Mouse (Mus musculus): ENCODE measurements at regions not wholly inside any gene's neighbourhood (a gene's known extent, or its start where the extent isn't known, plus 50 kb on each side); places are given as distances from the start of the nearest gene placed in this dataset.

DNA sequence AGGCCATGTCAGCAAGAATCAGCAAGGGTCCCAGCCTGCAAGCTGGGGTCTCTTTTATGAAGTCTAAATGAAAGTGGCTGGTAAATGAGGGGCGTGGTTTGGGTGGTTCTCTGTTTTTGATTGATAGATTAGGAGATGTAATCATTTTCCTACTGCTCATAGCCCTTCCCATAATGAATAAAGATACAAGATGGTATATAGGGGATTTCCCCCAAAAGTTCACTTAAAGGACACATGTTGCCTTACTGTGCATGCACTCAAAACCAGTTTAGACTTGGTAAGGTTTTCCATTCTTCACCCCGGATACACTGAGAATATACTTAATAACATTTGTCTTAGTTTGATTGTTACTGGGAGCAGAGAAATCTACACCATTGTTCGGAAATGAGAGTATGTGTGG, 262.4 kb upstream of the Zfp703 start:
- ATAC-seq (ENCODE audit: insufficient number of reproducible peaks, insufficient read depth, low FRiP score, low TSS enrichment) = no peak
- 94% methylated on average over 3 of the region's 3 CpGs for WGBS

GRCm38 (mm10) chr8:26718409-26719355, 258.4 kb upstream of the Zfp703 start:
- no peaks in the 10 kb centered on the region for H3K36me3 ChIP-seq
- no peak overlapping the region for H3K27ac ChIP-seq
- H3K9me3 ChIP-seq = no peaks in the 10 kb centered on the region
- 51% methylated on average over 11 of the region's 11 CpGs for WGBS
- H3K4me1 ChIP-seq = no peaks in the 10 kb centered on the region
- no peak overlapping the region for H3K4me2 ChIP-seq (replicated peaks)
- 0 out of 2 replicates have a peak, but pooled peaks have one; percentile 60 for ATAC-seq (ENCODE audit: insufficient number of reproducible peaks, insufficient read depth, low FRiP score, low TSS enrichment)
- H3K27me3 ChIP-seq = no peaks in the 10 kb centered on the region
- no peak overlapping the region for H3K4me3 ChIP-seq
- no peak overlapping the region for H3K9ac ChIP-seq

More for the DNA sequence above, 262.4 kb upstream of the Zfp703 start:
- Histone ChIP-seq H3K4me2 (replicated peaks) (no peak overlapping the region), H3K9me3 (no peaks in the 10 kb centered on the region), H3K27ac (no peak overlapping the region), H3K27me3 (no peaks in the 10 kb centered on the region), H3K9ac (no peak overlapping the region), H3K36me3 (no peaks in the 10 kb centered on the region), H3K4me3 (no peak overlapping the region), H3K4me1 (peaks cover 4% of the 10 kb centered on the region; the same call in 1 of the 2 replicates)

DNA sequence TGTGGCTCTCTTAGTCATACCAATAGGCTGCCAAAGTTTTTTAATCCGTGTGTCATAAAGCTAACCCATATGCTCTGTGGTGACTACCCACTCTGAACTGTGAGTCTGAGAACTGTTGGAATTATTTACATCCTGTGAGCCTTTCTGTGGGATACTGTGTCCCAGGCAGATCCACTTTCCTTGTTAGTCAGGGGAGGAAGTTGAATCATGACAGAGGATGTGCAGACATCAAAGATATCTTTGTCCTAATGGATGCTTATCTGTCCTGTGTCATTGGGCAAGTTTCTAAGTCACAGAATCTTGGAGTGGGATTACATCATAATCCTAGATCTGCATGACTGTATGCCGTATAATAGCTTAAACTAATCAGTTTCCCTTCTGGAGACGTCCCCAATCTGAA, 254.4 kb upstream of the Zfp703 start:
- Histone ChIP-seq H3K4me2 (replicated peaks) (no peak overlapping the region), H3K4me3 (no peak overlapping the region), H3K9ac (no peak overlapping the region), H3K36me3 (no peaks in the 10 kb centered on the region), H3K27me3 (no peaks in the 10 kb centered on the region), H3K9me3 (no peaks in the 10 kb centered on the region), H3K4me1 (no peaks in the 10 kb centered on the region), H3K27ac (no peak overlapping the region)
- no peak for ATAC-seq (ENCODE audit: insufficient number of reproducible peaks, insufficient read depth, low FRiP score, low TSS enrichment)
- WGBS = 56% methylated on average over 3 of the region's 3 CpGs

DNA sequence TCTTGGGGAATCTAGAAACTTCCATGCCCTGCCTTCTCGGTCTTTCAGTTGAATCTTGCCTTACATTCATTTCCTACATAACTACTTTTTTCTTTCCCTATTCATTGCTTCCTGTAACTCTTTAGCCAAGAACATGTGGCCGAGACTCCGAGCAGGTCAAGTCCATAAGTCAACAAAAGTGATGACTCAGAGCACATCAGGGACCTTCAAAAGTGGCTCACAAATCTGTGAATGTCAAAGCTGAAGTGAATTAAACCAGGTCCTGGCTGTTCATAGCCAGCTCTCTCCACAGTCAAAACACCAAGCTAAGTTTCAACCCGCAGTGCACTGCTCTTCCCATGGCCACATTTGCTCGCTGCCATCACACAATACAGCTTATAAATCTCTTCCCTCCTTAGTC, 252.5 kb upstream of the Zfp703 start:
- no peak overlapping the region for H3K9ac ChIP-seq
- H3K4me2 ChIP-seq (replicated peaks) = no peak overlapping the region
- no peak overlapping the region for H3K27ac ChIP-seq
- WGBS = 81% methylated on average over 5 of the region's 5 CpGs
- no peaks in the 10 kb centered on the region for H3K27me3 ChIP-seq
- no peak for ATAC-seq (ENCODE audit: insufficient number of reproducible peaks, insufficient read depth, low FRiP score, low TSS enrichment)
- H3K4me3 ChIP-seq = no peak overlapping the region
- no peaks in the 10 kb centered on the region for H3K4me1 ChIP-seq
- H3K9me3 ChIP-seq = no peaks in the 10 kb centered on the region
- H3K36me3 ChIP-seq = no peaks in the 10 kb centered on the region

- H3K4me3 ChIP-seq = no peak overlapping the region
- no peak overlapping the region for H3K27ac ChIP-seq
- no peak overlapping the region for H3K9ac ChIP-seq
- 77% methylated on average over 7 of the region's 7 CpGs for WGBS
- no peak overlapping the region for H3K4me2 ChIP-seq (replicated peaks)
- H3K9me3 ChIP-seq = no peaks in the 10 kb centered on the region
- no peak for ATAC-seq (ENCODE audit: insufficient number of reproducible peaks, insufficient read depth, low FRiP score, low TSS enrichment)
- H3K27me3 ChIP-seq = no peaks in the 10 kb centered on the region
- no peaks in the 10 kb centered on the region for H3K36me3 ChIP-seq
- H3K4me1 ChIP-seq = no peaks in the 10 kb centered on the region
Observed at GRCm38 (mm10) chr8:26725521-26725920, 251.6 kb upstream of the Zfp703 start.

DNA sequence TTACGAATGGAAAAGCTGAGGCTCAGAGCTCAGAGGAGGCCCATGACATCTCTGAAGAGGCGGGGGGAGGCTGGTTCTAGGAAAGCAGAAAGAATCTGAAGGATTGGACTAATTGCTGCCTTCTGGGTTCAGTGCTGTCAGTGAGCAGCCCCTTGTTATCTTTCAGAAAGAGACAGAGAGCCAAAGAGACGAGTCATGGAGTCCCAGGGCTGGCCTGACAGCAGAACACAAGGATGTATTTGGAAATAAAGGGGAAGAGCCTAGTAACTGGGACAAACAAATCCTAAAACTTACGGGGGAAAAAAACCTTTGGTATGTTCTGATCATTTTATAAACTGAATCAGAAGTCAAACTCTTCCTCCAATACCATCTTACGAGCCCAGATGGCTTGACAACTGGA, 247.8 kb upstream of the Zfp703 start:
- no peak overlapping the region for H3K27ac ChIP-seq
- 70% methylated on average over 5 of the region's 5 CpGs for WGBS
- H3K4me3 ChIP-seq = no peak overlapping the region
- no peaks in the 10 kb centered on the region for H3K9me3 ChIP-seq
- H3K4me2 ChIP-seq (replicated peaks) = no peak overlapping the region
- no peaks in the 10 kb centered on the region for H3K27me3 ChIP-seq
- H3K4me1 ChIP-seq = no peaks in the 10 kb centered on the region
- no peaks in the 10 kb centered on the region for H3K36me3 ChIP-seq
- H3K9ac ChIP-seq = no peak overlapping the region
- ATAC-seq (ENCODE audit: insufficient number of reproducible peaks, insufficient read depth, low FRiP score, low TSS enrichment) = no peak

DNA sequence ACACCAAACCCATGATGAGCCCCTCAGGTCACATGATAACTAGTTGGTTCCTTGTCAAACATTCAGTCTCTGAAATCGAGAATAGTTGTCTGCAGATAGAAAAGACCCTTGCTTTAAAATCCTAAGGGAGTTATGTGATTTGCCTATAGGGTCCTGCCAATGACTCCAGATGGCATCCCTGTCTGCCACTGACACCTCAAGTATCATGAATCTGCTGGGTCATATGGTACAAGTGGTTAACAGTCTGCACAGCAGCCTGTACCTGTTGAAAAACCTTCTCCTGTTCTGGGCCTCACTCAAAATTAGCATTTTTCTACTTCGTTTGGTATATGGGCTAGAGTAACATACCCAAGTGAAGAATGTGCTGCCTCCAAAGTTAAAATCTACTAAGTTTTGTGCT, 246.0 kb upstream of the Zfp703 start:
- Histone ChIP-seq H3K27ac (no peak overlapping the region), H3K36me3 (no peaks in the 10 kb centered on the region), H3K4me3 (no peak overlapping the region), H3K9ac (no peak overlapping the region), H3K27me3 (no peaks in the 10 kb centered on the region), H3K4me1 (no peaks in the 10 kb centered on the region), H3K4me2 (replicated peaks) (no peak overlapping the region), H3K9me3 (no peaks in the 10 kb centered on the region)
- no peak for ATAC-seq (ENCODE audit: insufficient number of reproducible peaks, insufficient read depth, low FRiP score, low TSS enrichment)
- 81% methylated on average over 2 of the region's 2 CpGs for WGBS

GRCm38 (mm10) chr8:26744424-26744823, 232.7 kb upstream of the Zfp703 start:
- Histone ChIP-seq H3K36me3 (no peaks in the 10 kb centered on the region), H3K27me3 (no peaks in the 10 kb centered on the region), H3K9ac (no peak overlapping the region), H3K4me2 (replicated peaks) (no peak overlapping the region), H3K4me3 (no peak overlapping the region), H3K9me3 (no peaks in the 10 kb centered on the region), H3K4me1 (peaks cover 25% of the 10 kb centered on the region), H3K27ac (no peak overlapping the region)
- 77% methylated on average over 3 of the region's 3 CpGs for WGBS
- no peak for ATAC-seq (ENCODE audit: insufficient number of reproducible peaks, insufficient read depth, low FRiP score, low TSS enrichment)

DNA sequence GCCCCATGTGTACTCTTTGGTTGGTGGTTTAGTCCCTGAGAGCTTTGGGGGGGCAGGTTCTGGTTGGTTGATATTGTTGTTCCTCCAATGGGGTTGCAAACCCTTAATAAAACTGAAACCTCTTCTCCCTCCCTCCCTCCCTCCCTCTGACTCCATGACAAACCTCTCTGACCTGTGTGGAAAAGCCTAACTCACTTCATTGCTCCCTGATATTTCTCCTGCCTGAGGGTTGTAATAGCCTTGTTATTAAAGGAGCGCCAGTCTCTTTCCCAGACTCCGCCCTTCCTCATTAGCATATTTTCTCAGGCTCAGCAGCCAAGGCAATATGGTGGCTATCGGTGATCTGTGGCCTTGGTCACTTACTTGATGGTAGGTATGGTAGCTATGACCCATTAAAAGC, 230.3 kb upstream of the Zfp703 start:
- no peak overlapping the region for H3K4me2 ChIP-seq (replicated peaks)
- 84% methylated on average over 3 of the region's 3 CpGs for WGBS
- no peaks in the 10 kb centered on the region for H3K9me3 ChIP-seq
- H3K27me3 ChIP-seq = no peaks in the 10 kb centered on the region
- no peak overlapping the region for H3K27ac ChIP-seq
- H3K4me3 ChIP-seq = no peak overlapping the region
- no peak overlapping the region for H3K9ac ChIP-seq
- H3K36me3 ChIP-seq = no peaks in the 10 kb centered on the region
- ATAC-seq (ENCODE audit: insufficient number of reproducible peaks, insufficient read depth, low FRiP score, low TSS enrichment) = no peak
- peaks cover 26% of the 10 kb centered on the region for H3K4me1 ChIP-seq

DNA sequence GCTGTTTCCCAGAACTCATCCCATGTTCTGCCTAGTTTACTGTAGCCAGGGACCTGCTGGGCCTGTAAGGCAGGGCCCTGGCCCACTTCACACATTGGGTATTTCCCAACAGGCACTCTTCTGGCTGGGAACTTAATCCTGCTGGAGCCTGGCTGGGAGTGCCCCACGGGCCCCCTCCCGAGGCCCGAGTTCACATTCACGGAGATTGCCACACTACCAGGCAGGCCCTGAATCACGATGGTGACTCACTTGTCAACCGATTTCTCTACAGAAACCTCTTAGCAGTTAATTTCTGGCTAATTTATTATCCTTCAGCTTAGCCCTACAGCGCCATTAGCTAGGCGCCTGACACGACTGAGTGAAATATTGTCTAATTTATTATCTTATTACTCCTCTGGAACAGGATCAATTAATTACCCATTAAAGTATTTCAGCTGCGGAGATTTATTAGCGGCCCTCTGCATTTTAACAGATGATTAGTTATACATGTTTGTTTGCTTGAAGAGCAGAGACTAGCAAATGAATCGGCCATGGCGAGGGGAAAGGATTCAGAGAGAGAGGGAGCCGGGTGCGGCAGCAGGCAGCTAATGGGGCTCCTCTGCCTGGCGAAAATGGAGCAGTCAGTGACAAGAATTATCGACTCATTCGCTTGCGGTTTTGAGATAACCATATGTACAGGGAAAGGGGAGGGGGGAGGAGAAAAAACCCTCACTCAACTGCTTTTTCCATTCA, 229.7 kb upstream of the Zfp703 start:
- no peak overlapping the region for H3K4me2 ChIP-seq (replicated peaks)
- no peak overlapping the region for H3K4me3 ChIP-seq
- 69% methylated on average over 19 of the region's 19 CpGs for WGBS
- H3K9me3 ChIP-seq = no peaks in the 10 kb centered on the region
- no peak for ATAC-seq (ENCODE audit: insufficient number of reproducible peaks, insufficient read depth, low FRiP score, low TSS enrichment)
- no peaks in the 10 kb centered on the region for H3K27me3 ChIP-seq
- H3K4me1 ChIP-seq = peaks cover 26% of the 10 kb centered on the region
- no peak overlapping the region for H3K9ac ChIP-seq
- no peak overlapping the region for H3K27ac ChIP-seq
- H3K36me3 ChIP-seq = no peaks in the 10 kb centered on the region

GRCm38 (mm10) chr8:26748161-26748971, 228.8 kb upstream of the Zfp703 start:
- no peaks in the 10 kb centered on the region for H3K36me3 ChIP-seq
- H3K27me3 ChIP-seq = no peaks in the 10 kb centered on the region
- H3K9ac ChIP-seq = no peak overlapping the region
- ATAC-seq (ENCODE audit: insufficient number of reproducible peaks, insufficient read depth, low FRiP score, low TSS enrichment) = no peak
- WGBS = 50% methylated on average over 12 of the region's 14 CpGs
- no peak overlapping the region for H3K4me2 ChIP-seq (replicated peaks)
- no peak overlapping the region for H3K4me3 ChIP-seq
- H3K4me1 ChIP-seq = peaks cover 26% of the 10 kb centered on the region
- H3K27ac ChIP-seq = 0 out of 2 replicates have a peak overlapping the region, but pooled peaks have one; percentile 43
- H3K9me3 ChIP-seq = no peaks in the 10 kb centered on the region

All from embryonic facial prominence, embryonic 12.5 days (tissue).